Mouse (Mus musculus): ENCODE results near the gene Tmem239. TPM values are rescaled to one million over a fixed set of nuclear protein-coding genes. Genes with fewer than 3 reads are reported as not detected.

Gene Tmem239
- polyA plus RNA-seq, 2 experiments = not detected

DNA sequence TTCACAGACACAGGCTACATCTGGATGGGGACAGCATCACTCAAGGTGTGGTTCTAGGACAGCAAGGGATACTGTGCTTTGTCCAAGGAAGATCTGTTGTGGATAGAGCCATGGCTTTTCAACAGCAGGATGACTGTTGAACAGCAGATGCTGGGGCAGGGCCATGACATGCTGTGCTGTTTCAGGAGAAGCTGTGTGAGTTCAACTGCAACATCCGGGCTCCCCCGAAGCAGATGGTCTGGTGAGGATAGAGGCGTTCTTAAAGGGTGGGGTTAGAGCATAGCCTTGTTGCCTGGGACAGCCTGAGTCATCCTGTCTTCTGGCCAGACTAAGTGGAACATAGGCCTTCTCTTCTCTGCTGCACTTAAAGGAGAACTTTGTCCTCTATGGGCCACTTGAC lies 32.6 kb downstream of the Tmem239 start:
- TF ChIP-seq EP300 (IDR thresholded peaks at IDR 0.05; ENCODE audit: low read depth) = no peak
- TF ChIP-seq CTCF (IDR thresholded peaks at IDR 0.05; ENCODE audit: low read depth) = no peak

GRCm38 (mm10) chr2:130439840-130440480 lies 33.7 kb downstream of the Tmem239 start:
- 71% methylated on average over 4 of the region's 4 CpGs for WGBS (ENCODE audit: insufficient replicate concordance)
- DNase-seq (ENCODE audit: low read depth in 3 of 3, low spot score in 3 of 3) = no peak
- Histone ChIP-seq H3K4me2 (ENCODE audit: low read depth) (no peak overlapping the region), H3K4me3 (ENCODE audit: insufficient read depth in 1 of 2, low read depth in 2 of 2, low read length in 2 of 2) (no peak overlapping the region), H3K9me3 (ENCODE audit: control insufficient read depth, low read length) (no peaks in the 10 kb centered on the region), H3K4me1 (replicated peaks; ENCODE audit: control insufficient read depth in 2 of 2, insufficient read depth in 2 of 2, low read length in 1 of 2) (peaks cover 7 to 9% of the 10 kb centered on the region in 2 experiments; a peak in 3 of 4 replicates), H3K27me3 (ENCODE audit: control insufficient read depth, insufficient read depth, low read length) (no peaks in the 10 kb centered on the region), H3K36me3 (replicated peaks; ENCODE audit: control insufficient read depth, insufficient read depth, low read depth) (peaks cover 43% of the 10 kb centered on the region), H3K27ac (no peak overlapping the region), H3K9ac (replicated peaks) (no peak overlapping the region)
- TF ChIP-seq CTCF (IDR thresholded peaks at IDR 0.05; ENCODE audit: low read depth) (no peak), EP300 (IDR thresholded peaks at IDR 0.05; ENCODE audit: low read depth) (no peak)
- no peak for ATAC-seq (ENCODE audit: insufficient read depth)

More for the DNA sequence above, 32.6 kb downstream of the Tmem239 start:
- ATAC-seq (ENCODE audit: insufficient read depth) (no peak), DNase-seq (ENCODE audit: low read depth in 3 of 3, low spot score in 3 of 3) (no peak)
- no peak overlapping the region for H3K9ac ChIP-seq (replicated peaks)
- no peaks in the 10 kb centered on the region for H3K27me3 ChIP-seq (ENCODE audit: control insufficient read depth, insufficient read depth, low read length)
- H3K9me3 ChIP-seq (ENCODE audit: control insufficient read depth, low read length) = no peaks in the 10 kb centered on the region
- peaks cover 40% of the 10 kb centered on the region for H3K36me3 ChIP-seq (replicated peaks; ENCODE audit: control insufficient read depth, insufficient read depth, low read depth)
- no peak overlapping the region for H3K27ac ChIP-seq
- no peak overlapping the region for H3K4me2 ChIP-seq (ENCODE audit: low read depth)
- peaks cover 7 to 9% of the 10 kb centered on the region in 2 experiments; a peak in 3 of 4 replicates for H3K4me1 ChIP-seq (replicated peaks; ENCODE audit: control insufficient read depth in 2 of 2, insufficient read depth in 2 of 2, low read length in 1 of 2)
- 74% methylated on average over 3 of the region's 3 CpGs for WGBS (ENCODE audit: insufficient replicate concordance)
- H3K4me3 ChIP-seq (ENCODE audit: insufficient read depth in 1 of 2, low read depth in 2 of 2, low read length in 2 of 2) = no peak overlapping the region

- peaks cover 7 to 9% of the 10 kb centered on the region in 2 experiments; a peak in 3 of 4 replicates for H3K4me1 ChIP-seq (replicated peaks; ENCODE audit: control insufficient read depth in 2 of 2, insufficient read depth in 2 of 2, low read length in 1 of 2)
- no peak overlapping the region for H3K9ac ChIP-seq (replicated peaks)
- ATAC-seq (ENCODE audit: insufficient read depth) (peak; percentile 76), DNase-seq (ENCODE audit: low read depth in 3 of 3, low spot score in 3 of 3) (peak; percentile 35 to 53 (median 48))
- H3K4me3 ChIP-seq (ENCODE audit: insufficient read depth in 1 of 2, low read depth in 2 of 2, low read length in 2 of 2) = no peak overlapping the region
- TF ChIP-seq CTCF (IDR thresholded peaks at IDR 0.05; ENCODE audit: low read depth) = peak; percentile 76
- peak; percentile 44 for TF ChIP-seq EP300 (IDR thresholded peaks at IDR 0.05; ENCODE audit: low read depth)
- 46% methylated on average over 10 of the region's 10 CpGs for WGBS (ENCODE audit: insufficient replicate concordance)
- no peak overlapping the region for H3K27ac ChIP-seq
- no peaks in the 10 kb centered on the region for H3K27me3 ChIP-seq (ENCODE audit: control insufficient read depth, insufficient read depth, low read length)
- peaks cover 43% of the 10 kb centered on the region for H3K36me3 ChIP-seq (replicated peaks; ENCODE audit: control insufficient read depth, insufficient read depth, low read depth)
- H3K4me2 ChIP-seq (ENCODE audit: low read depth) = no peak overlapping the region
- no peaks in the 10 kb centered on the region for H3K9me3 ChIP-seq (ENCODE audit: control insufficient read depth, low read length)
Observed at GRCm38 (mm10) chr2:130442162-130442561, 35.9 kb downstream of the Tmem239 start.

GRCm38 (mm10) chr2:130448449-130448848 lies 42.2 kb downstream of the Tmem239 start:
- Histone ChIP-seq H3K36me3 (replicated peaks; ENCODE audit: control insufficient read depth, insufficient read depth, low read depth) (peaks cover 6% of the 10 kb centered on the region), H3K27ac (no peak overlapping the region), H3K4me3 (ENCODE audit: insufficient read depth in 1 of 2, low read depth in 2 of 2, low read length in 2 of 2) (no peak overlapping the region), H3K9ac (replicated peaks) (no peak overlapping the region), H3K9me3 (ENCODE audit: control insufficient read depth, low read length) (no peaks in the 10 kb centered on the region), H3K4me2 (ENCODE audit: low read depth) (no peak overlapping the region), H3K27me3 (ENCODE audit: control insufficient read depth, insufficient read depth, low read length) (peaks cover 6% of the 10 kb centered on the region), H3K4me1 (replicated peaks; ENCODE audit: control insufficient read depth in 2 of 2, insufficient read depth in 2 of 2, low read length in 1 of 2) (peaks cover 10 to 22% of the 10 kb centered on the region in 2 experiments)
- ATAC-seq (ENCODE audit: insufficient read depth) (no peak), DNase-seq (ENCODE audit: low read depth in 3 of 3, low spot score in 3 of 3) (no peak)
- TF ChIP-seq EP300 (IDR thresholded peaks at IDR 0.05; ENCODE audit: low read depth) (no peak), CTCF (IDR thresholded peaks at IDR 0.05; ENCODE audit: low read depth) (peak; percentile 7; the same call in 1 of the 2 replicates)

GRCm38 (mm10) chr2:130449021-130449793 lies 42.9 kb downstream of the Tmem239 start:
- H3K27ac ChIP-seq = no peak overlapping the region
- H3K9me3 ChIP-seq (ENCODE audit: control insufficient read depth, low read length) = no peaks in the 10 kb centered on the region
- ATAC-seq (ENCODE audit: insufficient read depth) (no peak), DNase-seq (ENCODE audit: low read depth in 3 of 3, low spot score in 3 of 3) (no peak)
- WGBS (ENCODE audit: insufficient replicate concordance) = 8% methylated on average over 17 of the region's 17 CpGs
- peak overlapping the region; percentile 74 for H3K4me2 ChIP-seq (ENCODE audit: low read depth)
- H3K36me3 ChIP-seq (replicated peaks; ENCODE audit: control insufficient read depth, insufficient read depth, low read depth) = peaks cover 2% of the 10 kb centered on the region; the same call in 1 of the 2 replicates
- peaks cover 12 to 24% of the 10 kb centered on the region in 2 experiments for H3K4me1 ChIP-seq (replicated peaks; ENCODE audit: control insufficient read depth in 2 of 2, insufficient read depth in 2 of 2, low read length in 1 of 2)
- H3K27me3 ChIP-seq (ENCODE audit: control insufficient read depth, insufficient read depth, low read length) = peaks cover 6% of the 10 kb centered on the region
- no peak for TF ChIP-seq CTCF (IDR thresholded peaks at IDR 0.05; ENCODE audit: low read depth)
- no peak for TF ChIP-seq EP300 (IDR thresholded peaks at IDR 0.05; ENCODE audit: low read depth)
- peak overlapping the region; percentile 70 to 83 for H3K4me3 ChIP-seq (ENCODE audit: insufficient read depth in 1 of 2, low read depth in 2 of 2, low read length in 2 of 2)
- H3K9ac ChIP-seq (replicated peaks) = 0 out of 2 replicates have a peak overlapping the region, but pooled peaks have one; percentile 17

Measured in liver, embryonic 14.5 days (tissue).